Mouse (Mus musculus) CD4-positive, CD25-positive, alpha-beta regulatory T cell, adult 9 weeks (primary cell): ENCODE data around the gene Olfr1308. TPM values are rescaled to one million over a fixed set of nuclear protein-coding genes. Genes with fewer than 3 reads are reported as not detected.

Source experiments
- polyA plus RNA-seq: library from polyadenylated mRNA; unstranded; fragments of 100-300 nt; shearing (Covaris generic); gene quantifications from one replicate; pipeline ENCODE4 v1.2.1, GENCODE M21; 2017

Olfr1308 gene
- not detected for polyA plus RNA-seq

GRCm38 (mm10) chr2:111964844-111965243 is at the start of gene Olfr1308:
Gene Olfr1308 (minus strand): TSS chr2:111964944.

GRCm38 (mm10) chr2:112012608-112013007 is 47.9 kb upstream of the Olfr1308 start, which contains the start of gene Olfr1310:
Gene Olfr1310 (minus strand): TSS chr2:112012708.

GRCm38 (mm10) chr2:111990181-111990580 is 25.4 kb upstream of the Olfr1308 start, which contains the start of gene Olfr1309:
Gene Olfr1309 (minus strand): TSS chr2:111990281.

GRCm38 (mm10) chr2:111949340-111949739 is 15.4 kb downstream of the Olfr1308 start, which contains the start of gene Olfr1307:
Gene Olfr1307 (minus strand): TSS chr2:111949440.

GRCm38 (mm10) chr2:111916171-111916570 is 48.6 kb downstream of the Olfr1308 start, which contains the start of gene Olfr1306:
Gene Olfr1306 (minus strand): TSS chr2:111916271.

Other genes starting within 250 kb of the Olfr1308 start
- not detected for gene Olfr1301, start 213.9 kb downstream of the Olfr1308 start, polyA plus RNA-seq
- gene Olfr1302, start 187.5 kb downstream of the Olfr1308 start, polyA plus RNA-seq = not detected
- gene Olfr1303, start 144.6 kb downstream of the Olfr1308 start, polyA plus RNA-seq = not detected
- not detected for gene Olfr1305, start 87.8 kb downstream of the Olfr1308 start, polyA plus RNA-seq
- gene Olfr1306, start 48.7 kb downstream of the Olfr1308 start, polyA plus RNA-seq = not detected
- 0.06 TPM for gene Olfr1307, start 15.5 kb downstream of the Olfr1308 start, polyA plus RNA-seq
- not detected for gene Olfr1309, start 25.3 kb upstream of the Olfr1308 start, polyA plus RNA-seq
- gene Olfr1310, start 47.8 kb upstream of the Olfr1308 start, polyA plus RNA-seq = not detected
- gene Olfr1311, start 59.5 kb upstream of the Olfr1308 start, polyA plus RNA-seq = not detected
- 0.06 TPM for gene Olfr1312, start 85.3 kb upstream of the Olfr1308 start, polyA plus RNA-seq
- gene Olfr1313, start 112.9 kb upstream of the Olfr1308 start, polyA plus RNA-seq = not detected
- not detected for gene Olfr1314, start 131.8 kb upstream of the Olfr1308 start, polyA plus RNA-seq
- gene Olfr1315-ps1, start 150.5 kb upstream of the Olfr1308 start, polyA plus RNA-seq = not detected
- gene Olfr1316, start 170.0 kb upstream of the Olfr1308 start, polyA plus RNA-seq = not detected
- not detected for gene Olfr1317, start 175.4 kb upstream of the Olfr1308 start, polyA plus RNA-seq
- gene Olfr1318, start 189.3 kb upstream of the Olfr1308 start, polyA plus RNA-seq = not detected